Mouse (Mus musculus) gastrocnemius, adult 8-10 months (tissue): ENCODE results near the gene Foxp1. TPM values are rescaled to one million over a fixed set of nuclear protein-coding genes. Genes with fewer than 3 reads are reported as not detected.

Experiments
- DNase-seq, 2 experiments: peaks; one replicate each; pipeline ENCODE4 v3.0.0; 2022; ENCODE audit warnings: low spot score in 2 of 2
- total RNA-seq, 4 experiments: library from RNA; stranded (reverse); gene quantifications; 2 replicates each; pipeline ENCODE4 v1.2.4; 2022

Foxp1 gene
- total RNA-seq, 4 experiments from 2014 or later = 10.0 to 15.5 (median 13.9) TPM

GRCm38 (mm10) chr6:98972404-98972803 is 550.1 kb downstream of the Foxp1 start:
- no peak for DNase-seq

- DNase-seq = no peak
Observed at GRCm38 (mm10) chr6:98959333-98959732, 563.2 kb downstream of the Foxp1 start.

GRCm38 (mm10) chr6:98956522-98957169 is 565.9 kb downstream of the Foxp1 start:
- DNase-seq = no peak

- no peak for DNase-seq
Observed at GRCm38 (mm10) chr6:98955706-98956105, 566.8 kb downstream of the Foxp1 start.

- DNase-seq = no peak
Observed at GRCm38 (mm10) chr6:98954439-98954838, 568.1 kb downstream of the Foxp1 start.

GRCm38 (mm10) chr6:98949703-98950191 is 572.8 kb downstream of the Foxp1 start:
- DNase-seq = no peak

- DNase-seq = no peak
Observed at GRCm38 (mm10) chr6:98949286-98949685, 573.2 kb downstream of the Foxp1 start.

GRCm38 (mm10) chr6:98948153-98949141 is 574.1 kb downstream of the Foxp1 start:
- no peak for DNase-seq

- no peak for DNase-seq
Observed at GRCm38 (mm10) chr6:98947486-98948152, 574.9 kb downstream of the Foxp1 start.

- DNase-seq = no peak
Observed at GRCm38 (mm10) chr6:98946731-98947130, 575.8 kb downstream of the Foxp1 start.

GRCm38 (mm10) chr6:98945496-98946412 is 576.8 kb downstream of the Foxp1 start:
- DNase-seq = no peak

- DNase-seq = no peak
Observed at GRCm38 (mm10) chr6:98938348-98938747, 584.2 kb downstream of the Foxp1 start.

GRCm38 (mm10) chr6:98937513-98937912 is 585.0 kb downstream of the Foxp1 start:
- no peak for DNase-seq

- DNase-seq = no peak
Observed at GRCm38 (mm10) chr6:98936377-98936776, 586.1 kb downstream of the Foxp1 start.

GRCm38 (mm10) chr6:98935169-98935568 is 587.4 kb downstream of the Foxp1 start:
- no peak for DNase-seq

GRCm38 (mm10) chr6:98934381-98934780 is 588.1 kb downstream of the Foxp1 start:
- DNase-seq = no peak

GRCm38 (mm10) chr6:98933135-98933724 is 589.3 kb downstream of the Foxp1 start:
- DNase-seq = no peak

- no peak for DNase-seq
Observed at GRCm38 (mm10) chr6:98931881-98932540, 590.5 kb downstream of the Foxp1 start.

GRCm38 (mm10) chr6:98930652-98931300 is 591.7 kb downstream of the Foxp1 start:
- DNase-seq = no peak
